Mouse (Mus musculus): ENCODE results near the gene Hsd11b2. TPM values are rescaled to one million over a fixed set of nuclear protein-coding genes. Genes with fewer than 3 reads are reported as not detected.

The Hsd11b2 gene
- polyA plus RNA-seq, 1 experiment from 2014 or later, result 0.13 TPM

- ATAC-seq, result no peak
- no peak for DNase-seq
- no peak overlapping the region for H3K4me2 ChIP-seq (ENCODE audit: low read depth, low read length)
- no peak overlapping the region for H3K27ac ChIP-seq (ENCODE audit: low read depth)
- WGBS (ENCODE audit: insufficient replicate concordance), result 92% methylated on average over 8 of the region's 8 CpGs
- H3K4me1 ChIP-seq (ENCODE audit: insufficient read depth), result no peaks in the 10 kb centered on the region
- H3K27me3 ChIP-seq (ENCODE audit: insufficient read depth, low read length), result no peaks in the 10 kb centered on the region
- H3K9ac ChIP-seq (replicated peaks), result no peak overlapping the region
- H3K9me3 ChIP-seq (ENCODE audit: low read length), result no peaks in the 10 kb centered on the region
- H3K36me3 ChIP-seq (replicated peaks; ENCODE audit: insufficient read depth, low read length), result no peaks in the 10 kb centered on the region
- TF ChIP-seq CTCF (IDR thresholded peaks at IDR 0.05; ENCODE audit: low read depth) (no peak), EP300 (IDR thresholded peaks at IDR 0.05; ENCODE audit: low read depth) (no peak)
- no peak overlapping the region for H3K4me3 ChIP-seq (ENCODE audit: low read depth, low read length)
Observed at GRCm38 (mm10) chr8:105482123-105482522, 36.4 kb upstream of the Hsd11b2 start.

DNA sequence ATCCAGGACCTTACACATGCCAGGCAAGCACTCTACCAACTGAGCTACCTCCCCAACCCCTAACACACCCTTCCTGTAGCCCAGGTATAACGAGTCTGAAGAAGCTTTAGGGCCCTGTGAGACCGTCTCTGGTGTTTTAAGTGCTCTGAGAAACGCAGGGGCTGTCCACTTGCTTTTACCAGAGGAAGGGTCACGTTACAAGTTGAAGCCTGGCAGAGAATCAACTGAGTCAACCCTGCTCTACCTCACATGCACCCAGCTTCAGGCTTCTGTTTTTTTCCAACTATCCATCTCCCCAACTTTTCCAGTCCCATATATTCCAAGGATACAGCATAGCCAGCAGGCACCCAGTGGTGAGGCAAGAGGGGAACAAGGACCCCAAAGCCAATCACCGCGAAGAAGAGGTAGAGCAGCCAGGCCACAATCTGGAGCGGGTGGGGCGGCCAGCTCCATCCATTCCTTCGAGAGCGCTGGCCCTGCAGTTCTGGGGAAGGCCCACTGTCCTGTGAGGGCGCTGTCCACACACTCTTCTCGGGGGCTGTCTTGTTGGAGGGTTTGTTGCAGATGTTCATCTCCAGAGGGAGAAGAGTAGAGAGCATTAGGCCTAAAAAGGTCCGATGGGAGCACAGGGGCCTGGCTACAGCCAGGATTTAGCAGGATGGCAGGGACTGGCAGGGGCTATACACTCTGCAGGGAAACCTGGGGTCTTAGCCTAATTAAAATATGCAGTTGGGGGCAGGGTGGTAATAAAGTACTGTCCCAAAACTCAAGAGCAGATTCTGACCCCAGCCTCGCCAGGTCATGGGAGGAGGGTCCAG lies 35.1 kb upstream of the Hsd11b2 start:
- Histone ChIP-seq H3K27me3 (ENCODE audit: insufficient read depth, low read length) (no peaks in the 10 kb centered on the region), H3K27ac (ENCODE audit: low read depth) (no peak overlapping the region), H3K9ac (replicated peaks) (no peak overlapping the region), H3K9me3 (ENCODE audit: low read length) (no peaks in the 10 kb centered on the region), H3K4me2 (ENCODE audit: low read depth, low read length) (no peak overlapping the region), H3K4me3 (ENCODE audit: low read depth, low read length) (no peak overlapping the region), H3K36me3 (replicated peaks; ENCODE audit: insufficient read depth, low read length) (no peaks in the 10 kb centered on the region), H3K4me1 (ENCODE audit: insufficient read depth) (no peaks in the 10 kb centered on the region)
- no peak for TF ChIP-seq EP300 (IDR thresholded peaks at IDR 0.05; ENCODE audit: low read depth)
- peak; percentile 62 for TF ChIP-seq CTCF (IDR thresholded peaks at IDR 0.05; ENCODE audit: low read depth)
- WGBS (ENCODE audit: insufficient replicate concordance), result 62% methylated on average over 14 of the region's 14 CpGs
- ATAC-seq (no peak), DNase-seq (peak; percentile 42)

DNA sequence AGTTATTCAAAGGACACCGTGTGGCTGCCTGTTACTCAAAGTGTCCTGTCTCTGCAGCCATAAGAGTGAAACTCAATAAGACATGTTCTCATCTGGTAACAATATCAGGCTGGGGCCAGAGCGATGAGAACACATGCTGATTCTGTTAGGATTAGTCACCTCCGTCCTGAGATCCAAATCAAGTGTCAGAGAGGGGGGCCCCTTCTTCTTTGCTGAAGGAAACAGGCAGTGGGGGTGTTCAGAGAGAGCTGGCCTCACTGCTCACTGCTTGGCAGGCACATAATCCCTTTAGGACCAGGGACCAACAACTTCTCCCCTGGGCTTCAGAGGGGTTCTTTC lies 34.6 kb upstream of the Hsd11b2 start:
- Histone ChIP-seq H3K4me3 (ENCODE audit: low read depth, low read length) (no peak overlapping the region), H3K4me2 (ENCODE audit: low read depth, low read length) (no peak overlapping the region), H3K9ac (replicated peaks) (no peak overlapping the region), H3K4me1 (ENCODE audit: insufficient read depth) (no peaks in the 10 kb centered on the region), H3K27ac (ENCODE audit: low read depth) (no peak overlapping the region), H3K9me3 (ENCODE audit: low read length) (no peaks in the 10 kb centered on the region), H3K27me3 (ENCODE audit: insufficient read depth, low read length) (no peaks in the 10 kb centered on the region), H3K36me3 (replicated peaks; ENCODE audit: insufficient read depth, low read length) (no peaks in the 10 kb centered on the region)
- TF ChIP-seq EP300 (IDR thresholded peaks at IDR 0.05; ENCODE audit: low read depth) (no peak), CTCF (IDR thresholded peaks at IDR 0.05; ENCODE audit: low read depth) (no peak)
- DNase-seq (no peak), ATAC-seq (no peak)
- 71% methylated on average over 3 of the region's 3 CpGs for WGBS (ENCODE audit: insufficient replicate concordance)

DNA sequence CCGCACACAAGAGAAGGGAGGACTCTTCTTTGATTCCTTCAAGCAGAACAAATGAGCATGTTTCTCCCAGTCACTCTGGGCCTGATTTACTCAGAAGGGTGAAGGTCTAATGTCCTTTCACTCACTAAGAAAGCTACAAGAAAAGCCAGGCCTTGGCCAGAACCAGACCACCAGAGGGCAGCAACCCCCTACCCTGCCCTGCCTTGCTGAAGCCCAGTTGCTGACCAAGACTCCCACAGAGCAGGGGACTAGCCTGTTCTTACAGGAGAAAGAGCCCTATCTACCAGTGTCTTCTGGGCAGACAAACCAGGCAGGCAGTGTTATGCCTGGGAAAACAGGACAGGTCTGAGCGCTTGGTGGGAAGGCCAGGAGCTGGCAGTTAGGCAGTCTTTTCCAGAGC lies 34.2 kb upstream of the Hsd11b2 start:
- no peak overlapping the region for H3K9ac ChIP-seq (replicated peaks)
- H3K4me3 ChIP-seq (ENCODE audit: low read depth, low read length), result no peak overlapping the region
- WGBS (ENCODE audit: insufficient replicate concordance), result 68% methylated on average over 2 of the region's 2 CpGs
- no peaks in the 10 kb centered on the region for H3K4me1 ChIP-seq (ENCODE audit: insufficient read depth)
- ATAC-seq, result no peak
- H3K9me3 ChIP-seq (ENCODE audit: low read length), result no peaks in the 10 kb centered on the region
- no peak overlapping the region for H3K4me2 ChIP-seq (ENCODE audit: low read depth, low read length)
- H3K27me3 ChIP-seq (ENCODE audit: insufficient read depth, low read length), result no peaks in the 10 kb centered on the region
- H3K27ac ChIP-seq (ENCODE audit: low read depth), result no peak overlapping the region
- H3K36me3 ChIP-seq (replicated peaks; ENCODE audit: insufficient read depth, low read length), result no peaks in the 10 kb centered on the region
- DNase-seq, result peak; percentile 52
- no peak for TF ChIP-seq EP300 (IDR thresholded peaks at IDR 0.05; ENCODE audit: low read depth)
- TF ChIP-seq CTCF (IDR thresholded peaks at IDR 0.05; ENCODE audit: low read depth), result peak; percentile 64

- no peak for TF ChIP-seq EP300 (IDR thresholded peaks at IDR 0.05; ENCODE audit: low read depth)
- Histone ChIP-seq H3K4me3 (ENCODE audit: low read depth, low read length) (no peak overlapping the region), H3K4me2 (ENCODE audit: low read depth, low read length) (no peak overlapping the region), H3K27me3 (ENCODE audit: insufficient read depth, low read length) (no peaks in the 10 kb centered on the region), H3K9ac (replicated peaks) (no peak overlapping the region), H3K27ac (ENCODE audit: low read depth) (no peak overlapping the region), H3K4me1 (ENCODE audit: insufficient read depth) (no peaks in the 10 kb centered on the region), H3K9me3 (ENCODE audit: low read length) (no peaks in the 10 kb centered on the region), H3K36me3 (replicated peaks; ENCODE audit: insufficient read depth, low read length) (no peaks in the 10 kb centered on the region)
- WGBS (ENCODE audit: insufficient replicate concordance), result 67% methylated on average over 3 of the region's 3 CpGs
- ATAC-seq (no peak), DNase-seq (no peak)
Observed at GRCm38 (mm10) chr8:105488082-105488481, 30.5 kb upstream of the Hsd11b2 start.

GRCm38 (mm10) chr8:105489281-105489680 lies 29.3 kb upstream of the Hsd11b2 start:
- Histone ChIP-seq H3K4me1 (ENCODE audit: insufficient read depth) (no peaks in the 10 kb centered on the region), H3K36me3 (replicated peaks; ENCODE audit: insufficient read depth, low read length) (no peaks in the 10 kb centered on the region), H3K27me3 (ENCODE audit: insufficient read depth, low read length) (no peaks in the 10 kb centered on the region), H3K27ac (ENCODE audit: low read depth) (no peak overlapping the region), H3K4me3 (ENCODE audit: low read depth, low read length) (no peak overlapping the region), H3K9me3 (ENCODE audit: low read length) (no peaks in the 10 kb centered on the region), H3K9ac (replicated peaks) (no peak overlapping the region), H3K4me2 (ENCODE audit: low read depth, low read length) (no peak overlapping the region)
- ATAC-seq, result no peak
- DNase-seq, result no peak
- no peak for TF ChIP-seq EP300 (IDR thresholded peaks at IDR 0.05; ENCODE audit: low read depth)
- no peak for TF ChIP-seq CTCF (IDR thresholded peaks at IDR 0.05; ENCODE audit: low read depth)
- 46% methylated on average over 1 of the region's 1 CpGs for WGBS (ENCODE audit: insufficient replicate concordance)
